Mouse (Mus musculus): ENCODE measurements around the gene Mgat4b. TPM values are rescaled to one million over a fixed set of nuclear protein-coding genes. Genes with fewer than 3 reads are reported as not detected.
A peak's percentile ranks its signal among the peaks of the same experiment; 100 is the strongest.

Mgat4b gene
- polyA plus RNA-seq, 1 experiment: 171 TPM

DNA sequence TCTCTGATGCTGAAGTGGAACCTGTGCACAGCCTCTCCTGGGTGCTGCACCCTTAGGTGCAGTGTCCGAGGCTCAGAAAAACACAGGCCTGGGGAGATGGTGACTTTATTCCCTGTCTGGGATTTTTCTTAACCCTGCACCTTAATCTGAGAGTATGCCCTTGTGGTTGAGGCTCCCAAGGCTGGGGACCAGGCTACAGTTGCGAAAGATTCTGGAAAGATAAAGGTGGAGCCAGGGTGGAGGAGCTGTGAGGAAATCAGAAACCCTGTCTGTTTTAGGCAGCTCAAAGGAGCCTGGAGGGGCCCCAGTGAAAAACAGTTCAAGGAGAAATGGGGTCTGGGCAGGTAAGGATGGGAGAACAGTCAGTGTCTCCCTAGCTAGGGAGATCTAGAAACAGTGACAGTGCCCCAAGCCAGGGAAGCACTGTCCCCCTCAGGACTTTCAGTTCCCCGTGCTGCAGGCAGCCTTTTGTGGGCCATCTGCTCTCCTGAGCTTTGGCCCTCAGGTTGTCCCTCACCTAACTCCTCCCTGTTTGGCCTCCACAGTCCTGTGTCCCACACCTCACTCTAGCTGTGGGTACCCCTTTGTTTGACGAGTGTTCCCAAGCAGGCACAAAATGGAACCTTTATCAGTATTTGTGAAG is 6.2 kb downstream of the Mgat4b start:
- 65% methylated on average over 4 of the region's 4 CpGs for WGBS
- Histone ChIP-seq H3K4me3 (ENCODE audit: low read depth, low read length) (no peak overlapping the region), H3K27me3 (ENCODE audit: control insufficient read depth, insufficient read depth, low read length) (no peaks in the 10 kb centered on the region)

DNA sequence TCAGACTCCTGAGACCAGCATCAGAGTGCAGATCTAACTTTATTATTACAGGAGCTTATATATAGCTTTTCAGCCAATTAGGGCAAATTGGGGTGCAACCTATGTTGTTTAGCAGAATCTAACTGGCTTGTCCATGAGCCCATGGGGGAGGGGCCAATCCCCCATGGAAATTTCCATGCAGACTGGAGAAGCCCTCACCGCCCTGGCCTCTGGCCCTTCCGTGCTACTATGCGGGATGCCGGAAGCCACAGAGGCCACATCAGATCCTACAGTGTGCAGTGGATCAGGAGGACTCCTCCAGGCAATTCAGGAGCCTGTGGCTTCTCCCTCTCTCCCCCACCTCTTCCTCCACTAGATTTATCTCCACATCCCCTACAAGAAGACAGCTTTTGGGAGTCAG is 7.1 kb downstream of the Mgat4b start:
- Histone ChIP-seq H3K4me1 (ENCODE audit: control insufficient read depth, insufficient read depth, insufficient read length, low read length) (peaks cover 17% of the 10 kb centered on the region), H3K36me3 (ENCODE audit: control insufficient read depth, insufficient read depth, low read length) (no peaks in the 10 kb centered on the region), H3K4me3 (ENCODE audit: low read depth, low read length) (no peak overlapping the region), H3K27ac (ENCODE audit: insufficient read depth, low read depth, low read length) (0 out of 2 replicates have a peak overlapping the region, but pooled peaks have one; percentile 8), H3K27me3 (ENCODE audit: control insufficient read depth, insufficient read depth, low read length) (no peaks in the 10 kb centered on the region)
- WGBS: 59% methylated on average over 4 of the region's 4 CpGs
- TF ChIP-seq CTCF (IDR thresholded peaks at IDR 0.05; ENCODE audit: extremely low read depth, insufficient read length, insufficient replicate concordance, low read depth, low read length): no peak
- TF ChIP-seq POLR2A (IDR thresholded peaks at IDR 0.05; ENCODE audit: low read depth, low read length): no peak

More for the DNA sequence above, 6.2 kb downstream of the Mgat4b start:
- Histone ChIP-seq H3K27ac (ENCODE audit: insufficient read depth, low read depth, low read length) (no peak overlapping the region), H3K36me3 (ENCODE audit: control insufficient read depth, insufficient read depth, low read length) (no peaks in the 10 kb centered on the region), H3K4me1 (ENCODE audit: control insufficient read depth, insufficient read depth, insufficient read length, low read length) (peaks cover 21% of the 10 kb centered on the region)
- TF ChIP-seq POLR2A (IDR thresholded peaks at IDR 0.05; ENCODE audit: low read depth, low read length) (no peak), CTCF (IDR thresholded peaks at IDR 0.05; ENCODE audit: extremely low read depth, insufficient read length, insufficient replicate concordance, low read depth, low read length) (no peak)

DNA sequence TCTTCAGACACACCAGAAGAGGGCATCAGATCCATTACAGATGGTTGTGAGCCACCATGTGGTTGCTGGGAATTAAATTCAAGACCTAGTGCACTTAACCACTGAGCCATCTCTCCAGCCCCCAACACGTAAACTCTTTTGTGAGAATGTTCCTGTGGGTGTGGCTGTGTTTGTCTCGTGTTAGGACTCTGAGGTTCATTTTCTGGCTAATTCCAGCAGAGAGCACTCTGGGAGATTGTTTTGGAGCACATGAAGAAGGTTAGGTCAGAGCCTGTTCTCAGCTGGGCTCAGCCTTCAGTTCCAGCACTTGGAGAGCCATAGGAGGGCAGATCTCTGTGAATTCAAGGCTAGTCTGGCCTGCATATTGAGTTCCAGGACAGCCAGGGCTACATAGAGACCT is 9.1 kb downstream of the Mgat4b start:
- no peak overlapping the region for H3K27ac ChIP-seq (ENCODE audit: insufficient read depth, low read depth, low read length)
- no peaks in the 10 kb centered on the region for H3K36me3 ChIP-seq (ENCODE audit: control insufficient read depth, insufficient read depth, low read length)
- TF ChIP-seq CTCF (IDR thresholded peaks at IDR 0.05; ENCODE audit: extremely low read depth, insufficient read length, insufficient replicate concordance, low read depth, low read length) (no peak), POLR2A (IDR thresholded peaks at IDR 0.05; ENCODE audit: low read depth, low read length) (no peak)
- H3K27me3 ChIP-seq (ENCODE audit: control insufficient read depth, insufficient read depth, low read length): no peaks in the 10 kb centered on the region
- H3K4me3 ChIP-seq (ENCODE audit: low read depth, low read length): no peak overlapping the region
- H3K4me1 ChIP-seq (ENCODE audit: control insufficient read depth, insufficient read depth, insufficient read length, low read length): peaks cover 10% of the 10 kb centered on the region
- WGBS: 39% methylated on average over 2 of the region's 2 CpGs

DNA sequence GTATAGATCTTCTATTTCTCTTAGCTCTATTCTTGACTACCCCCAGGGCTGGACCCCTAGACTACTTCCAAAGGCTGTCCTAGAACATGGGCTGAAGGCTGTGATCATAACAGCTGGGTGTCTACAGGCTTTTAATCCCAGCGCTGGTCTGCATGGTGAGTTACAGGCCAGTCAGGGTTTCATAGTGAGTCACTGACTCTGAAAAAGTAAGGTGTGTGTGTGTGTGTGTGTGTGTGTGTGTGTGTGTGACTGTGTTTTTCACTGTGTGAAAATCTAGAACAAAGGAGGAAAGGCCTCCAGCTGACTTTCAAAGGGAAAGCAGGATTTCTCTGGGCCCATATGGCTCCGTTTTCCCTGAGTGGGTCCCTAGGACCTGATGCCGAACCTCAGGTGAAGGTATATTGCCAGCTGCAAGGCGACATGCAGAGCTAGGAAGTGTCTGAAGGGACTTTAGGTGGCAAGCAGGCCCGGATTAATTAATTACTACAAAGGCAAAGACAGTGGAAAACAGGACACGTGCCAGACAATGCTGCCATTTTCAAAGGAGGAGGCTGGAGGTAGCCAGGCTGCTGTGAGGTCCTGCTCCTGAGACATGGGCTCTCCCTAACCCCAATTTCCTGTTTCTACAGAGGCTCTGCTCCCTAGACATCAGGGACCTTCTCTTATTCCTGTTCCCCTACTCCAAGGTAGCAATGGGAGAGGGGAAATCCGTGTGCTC is 12.0 kb downstream of the Mgat4b start:
- Histone ChIP-seq H3K4me1 (ENCODE audit: control insufficient read depth, insufficient read depth, insufficient read length, low read length) (peaks cover 24% of the 10 kb centered on the region), H3K27me3 (ENCODE audit: control insufficient read depth, insufficient read depth, low read length) (no peaks in the 10 kb centered on the region), H3K27ac (ENCODE audit: insufficient read depth, low read depth, low read length) (0 out of 2 replicates have a peak overlapping the region, but pooled peaks have one; percentile 7), H3K4me3 (ENCODE audit: low read depth, low read length) (peak overlapping the region; percentile 2), H3K36me3 (ENCODE audit: control insufficient read depth, insufficient read depth, low read length) (no peaks in the 10 kb centered on the region)
- 29% methylated on average over 7 of the region's 7 CpGs for WGBS
- no peak for TF ChIP-seq POLR2A (IDR thresholded peaks at IDR 0.05; ENCODE audit: low read depth, low read length)
- TF ChIP-seq CTCF (IDR thresholded peaks at IDR 0.05; ENCODE audit: extremely low read depth, insufficient read length, insufficient replicate concordance, low read depth, low read length): no peak

DNA sequence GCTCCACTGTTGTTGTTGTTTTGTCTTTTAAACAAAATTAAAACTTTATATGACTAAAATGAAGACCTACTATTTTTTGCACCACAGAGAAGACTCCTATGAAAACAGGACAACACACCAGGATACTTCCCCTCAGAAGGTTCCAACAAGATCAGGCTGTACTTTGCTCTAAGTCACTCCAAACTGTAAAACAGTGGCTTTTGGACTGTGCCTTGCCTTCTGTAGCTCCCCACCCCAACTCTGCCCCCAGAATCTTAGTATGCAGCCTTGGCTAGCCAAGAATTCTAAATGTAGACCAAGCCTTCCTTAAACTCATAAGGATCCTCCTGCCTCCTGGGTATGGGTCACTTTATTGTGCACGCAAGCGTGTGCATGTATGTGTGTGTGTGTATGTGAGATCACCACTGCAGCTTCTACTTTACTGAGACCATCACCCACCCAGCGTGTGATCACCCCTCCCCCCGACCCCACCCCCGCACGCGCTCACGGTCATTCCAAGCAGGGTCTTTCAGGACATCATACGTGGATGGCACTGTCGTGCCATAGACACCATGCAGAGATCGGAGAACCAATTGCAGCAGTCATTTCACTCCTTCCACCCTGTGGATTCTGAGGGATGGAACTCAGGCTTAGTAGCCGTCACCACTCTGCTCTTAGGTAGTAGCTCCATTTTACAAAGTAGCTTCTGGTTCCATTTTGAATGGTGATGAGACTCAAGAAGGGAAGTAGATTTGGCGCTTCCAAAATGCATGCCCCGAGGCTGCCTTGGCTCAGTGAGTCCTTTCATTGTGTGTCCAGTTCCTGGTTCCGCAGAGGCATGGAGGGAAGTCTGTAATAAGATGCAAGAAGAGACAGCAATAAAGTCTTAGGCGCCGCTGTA is 13.3 kb downstream of the Mgat4b start:
- H3K4me1 ChIP-seq (ENCODE audit: control insufficient read depth, insufficient read depth, insufficient read length, low read length): peaks cover 32% of the 10 kb centered on the region
- H3K4me3 ChIP-seq (ENCODE audit: low read depth, low read length): peak overlapping the region; percentile 91
- peak overlapping the region; percentile 90 for H3K27ac ChIP-seq (ENCODE audit: insufficient read depth, low read depth, low read length)
- H3K36me3 ChIP-seq (ENCODE audit: control insufficient read depth, insufficient read depth, low read length): no peaks in the 10 kb centered on the region
- H3K27me3 ChIP-seq (ENCODE audit: control insufficient read depth, insufficient read depth, low read length): no peaks in the 10 kb centered on the region
- WGBS: 3% methylated on average over 17 of the region's 17 CpGs
- TF ChIP-seq POLR2A (IDR thresholded peaks at IDR 0.05; ENCODE audit: low read depth, low read length): no peak; the same call in 1 of the 2 replicates
- no peak for TF ChIP-seq CTCF (IDR thresholded peaks at IDR 0.05; ENCODE audit: extremely low read depth, insufficient read length, insufficient replicate concordance, low read depth, low read length)

DNA sequence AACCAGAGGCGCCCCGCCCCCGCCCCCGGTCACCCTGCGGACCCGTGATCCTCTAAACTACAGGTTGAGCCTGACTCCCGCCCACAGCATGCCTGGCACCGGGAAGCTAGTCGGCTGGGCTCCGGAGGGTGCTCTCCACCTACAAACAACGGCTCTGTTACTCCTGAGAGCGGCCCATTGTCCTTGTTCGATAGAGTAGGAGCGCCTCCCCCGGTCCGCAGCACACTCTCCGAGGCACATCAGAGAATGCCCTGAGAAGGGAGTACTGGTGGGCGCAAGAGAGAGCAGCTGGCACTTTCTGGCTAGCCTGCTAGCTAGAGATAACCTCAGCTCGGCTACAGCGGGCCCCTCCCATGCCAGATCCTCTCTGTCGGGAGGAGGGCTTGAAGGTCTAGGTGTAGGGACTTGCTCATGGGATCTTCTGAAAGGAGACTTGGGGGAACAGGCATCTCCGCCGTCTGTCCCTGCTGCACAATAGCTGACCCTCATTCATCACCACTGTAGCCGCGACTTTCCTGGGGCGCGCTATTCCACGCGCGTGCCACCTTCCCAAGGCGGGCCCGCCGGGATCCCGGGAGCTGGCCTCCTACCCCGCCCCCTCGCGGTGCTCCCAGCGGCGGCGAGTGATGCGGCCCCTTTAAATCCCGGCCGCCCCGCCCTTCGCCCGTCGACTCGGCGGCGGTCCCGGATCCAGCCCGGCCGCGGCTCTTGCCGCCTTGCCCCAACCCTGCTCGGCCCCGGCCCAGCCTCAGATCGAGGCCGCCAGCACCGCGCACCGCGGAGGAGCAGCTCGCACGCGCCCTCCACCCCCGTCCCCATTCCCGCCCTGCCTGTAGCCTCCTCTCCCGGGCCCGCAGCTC is 14.2 kb downstream of the Mgat4b start:
- peaks cover 36% of the 10 kb centered on the region for H3K4me1 ChIP-seq (ENCODE audit: control insufficient read depth, insufficient read depth, insufficient read length, low read length)
- under 1% methylated on average over 70 of the region's 70 CpGs for WGBS
- H3K4me3 ChIP-seq (ENCODE audit: low read depth, low read length): peak overlapping the region; percentile 91
- no peaks in the 10 kb centered on the region for H3K27me3 ChIP-seq (ENCODE audit: control insufficient read depth, insufficient read depth, low read length)
- TF ChIP-seq POLR2A (IDR thresholded peaks at IDR 0.05; ENCODE audit: low read depth, low read length) (peak; percentile 60), CTCF (IDR thresholded peaks at IDR 0.05; ENCODE audit: extremely low read depth, insufficient read length, insufficient replicate concordance, low read depth, low read length) (no peak)
- no peaks in the 10 kb centered on the region for H3K36me3 ChIP-seq (ENCODE audit: control insufficient read depth, insufficient read depth, low read length)
- H3K27ac ChIP-seq (ENCODE audit: insufficient read depth, low read depth, low read length): peak overlapping the region; percentile 90

All from small intestine, adult 2 months (tissue).